Mouse (Mus musculus): ENCODE measurements around the gene Spock1.
"Not testable (repeated sequence)": the region's sequence is repeated elsewhere in the genome, so short reads cannot be mapped to it uniquely, and the experiment has no call there.

Gene Spock1

DNA sequence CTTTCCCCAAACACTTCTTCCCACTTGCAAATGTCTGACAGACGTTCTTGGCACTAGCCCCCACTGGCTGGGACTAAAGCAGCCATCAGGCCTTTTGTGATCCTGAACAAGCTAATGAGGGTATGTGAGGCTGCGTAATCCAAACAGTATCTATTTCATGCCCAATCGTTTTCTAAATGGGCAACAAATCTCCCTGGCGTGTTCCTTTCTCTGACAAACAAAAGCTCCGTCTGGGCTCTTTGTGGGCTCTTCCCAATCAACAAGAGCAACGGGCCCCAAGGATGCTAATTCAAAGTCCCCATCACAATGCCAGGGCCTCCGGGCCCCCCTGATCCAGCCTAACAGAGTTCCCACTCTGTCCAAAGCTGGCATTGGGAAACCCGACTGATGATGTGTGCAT lies 304.9 kb downstream of the Spock1 start:
- DNase-seq (ENCODE audit: low read depth, low spot score): no peak

DNA sequence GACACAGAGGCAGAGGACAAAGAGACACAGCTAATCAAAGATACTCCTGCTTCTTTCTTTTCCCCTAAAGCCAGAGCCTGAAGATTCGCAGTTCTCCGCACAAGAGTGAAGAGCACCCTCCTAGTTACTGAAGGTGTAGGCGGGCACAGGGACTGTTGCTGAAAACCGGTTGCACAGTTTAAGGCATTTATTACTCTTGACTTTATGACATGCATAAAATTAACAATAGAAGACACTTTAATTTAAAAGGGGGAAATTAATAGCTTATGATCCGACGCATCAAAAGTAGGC lies 312.4 kb downstream of the Spock1 start:
- no peak for DNase-seq (ENCODE audit: low read depth, low spot score)

DNA sequence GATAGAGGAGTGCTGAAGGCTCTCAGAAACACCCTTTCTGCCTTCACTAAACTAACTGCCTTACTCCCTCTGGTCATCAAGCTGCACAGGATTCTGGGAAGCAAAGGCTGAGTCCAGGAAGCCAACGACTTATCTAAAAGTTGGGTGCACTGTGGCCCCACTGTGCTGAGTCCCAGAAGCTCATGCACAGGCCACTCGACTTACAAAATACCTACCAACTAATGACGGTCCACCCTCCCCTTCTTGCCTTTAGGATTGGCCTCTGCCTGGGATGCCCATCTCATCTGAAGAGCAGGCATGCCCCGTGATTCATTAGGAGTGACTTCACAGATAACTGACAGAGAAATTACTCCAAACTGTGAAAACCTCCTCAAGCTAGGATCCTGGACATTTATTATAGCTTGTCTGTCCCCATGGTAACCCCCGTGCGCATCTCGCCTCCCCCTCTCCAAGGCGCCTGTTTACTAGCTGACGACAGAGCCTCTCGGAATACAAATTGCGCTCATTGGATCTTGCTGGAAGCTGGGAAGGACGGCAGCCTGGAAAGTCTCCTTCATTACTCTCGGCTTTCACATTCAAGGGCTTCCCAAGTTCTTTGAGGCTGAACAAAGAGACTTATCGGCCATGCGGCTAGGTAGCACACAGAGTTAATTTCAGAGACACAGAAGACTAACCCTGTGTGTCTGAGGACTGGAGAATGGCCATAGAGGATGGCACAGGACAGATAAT lies 312.9 kb downstream of the Spock1 start:
- no peak for DNase-seq (ENCODE audit: low read depth, low spot score)

DNA sequence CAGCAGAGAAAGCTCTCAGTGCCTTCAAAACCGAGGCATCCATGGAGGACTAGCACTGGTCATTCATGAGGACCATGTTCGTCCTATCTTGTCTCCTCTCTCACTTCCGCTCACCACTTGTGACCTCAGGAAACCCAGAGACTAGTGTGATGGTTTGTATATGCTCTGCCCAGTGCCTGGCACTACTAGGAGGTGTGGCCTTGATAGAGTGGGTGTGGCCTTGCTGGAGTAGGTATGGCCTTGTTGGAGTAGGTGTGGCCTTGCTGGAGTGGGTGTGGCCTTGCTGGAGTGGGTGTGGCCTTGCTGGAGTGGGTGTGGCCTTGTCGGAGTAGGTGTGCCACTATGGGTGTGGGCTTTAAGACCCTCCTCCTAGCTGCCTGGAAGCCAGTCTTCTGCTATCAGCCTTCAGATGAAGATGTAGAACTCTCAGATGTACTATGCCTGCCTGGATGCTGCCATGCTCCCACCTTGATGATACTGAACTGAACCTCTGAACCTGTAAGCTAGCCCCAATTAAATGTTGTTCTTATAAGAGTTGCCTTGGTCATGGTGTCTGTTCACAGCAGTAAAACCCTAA lies 318.7 kb downstream of the Spock1 start:
- not testable (repeated sequence) for DNase-seq (ENCODE audit: low read depth, low spot score)

DNA sequence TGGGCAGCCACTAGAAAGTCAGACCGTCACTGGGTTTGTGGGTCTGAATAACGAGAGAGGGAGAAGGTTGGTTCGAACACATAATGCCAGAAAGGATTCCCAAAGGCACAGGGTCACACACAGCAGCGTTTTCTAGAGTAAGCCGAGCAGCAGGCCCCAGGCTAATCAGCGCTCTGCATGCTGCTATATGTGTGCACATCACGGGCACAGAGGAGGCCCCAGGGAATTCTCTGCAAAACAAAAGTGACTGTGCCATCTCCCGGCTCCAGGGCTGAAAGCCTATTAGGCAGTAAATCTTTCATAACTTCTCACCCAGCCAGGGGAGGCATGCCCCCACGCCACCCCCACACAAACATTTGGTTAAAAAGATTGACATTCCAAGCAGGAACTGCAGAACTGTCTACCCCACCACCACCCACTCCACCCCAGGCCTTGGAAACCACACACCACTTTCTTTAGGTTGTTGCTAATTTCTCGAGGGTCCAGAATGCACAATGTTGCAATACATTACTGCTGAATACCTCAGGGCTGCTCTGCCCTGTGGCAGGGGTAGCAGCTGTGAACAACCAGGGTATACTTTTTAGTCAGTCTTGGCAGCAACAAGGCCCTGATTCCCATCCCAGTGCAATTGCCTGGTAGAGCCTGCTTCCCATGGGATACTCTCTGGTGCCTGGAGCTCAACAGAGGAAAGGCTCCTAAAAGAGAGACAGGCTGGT lies 319.4 kb downstream of the Spock1 start:
- DNase-seq (ENCODE audit: low read depth, low spot score): no peak

DNA sequence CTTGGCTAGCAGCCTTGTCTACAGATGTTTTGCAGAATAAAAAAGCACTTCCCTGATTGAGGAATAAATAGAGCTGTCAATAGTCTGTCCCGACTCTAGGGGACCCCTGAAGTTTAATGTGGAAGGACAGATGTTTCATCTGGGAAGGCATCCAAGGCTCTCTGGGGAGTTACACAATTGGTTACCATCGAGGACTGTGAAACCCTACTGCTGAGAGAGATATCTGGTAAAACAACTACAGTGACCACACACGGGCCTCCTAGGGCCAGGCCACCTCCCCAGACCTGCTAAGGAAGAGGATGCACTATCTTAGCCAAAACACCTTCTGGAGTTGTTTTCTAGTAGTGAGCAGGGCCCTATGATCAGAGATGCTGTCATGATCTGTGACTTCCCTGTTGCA lies 323.0 kb downstream of the Spock1 start:
- no peak for DNase-seq (ENCODE audit: low read depth, low spot score)

DNA sequence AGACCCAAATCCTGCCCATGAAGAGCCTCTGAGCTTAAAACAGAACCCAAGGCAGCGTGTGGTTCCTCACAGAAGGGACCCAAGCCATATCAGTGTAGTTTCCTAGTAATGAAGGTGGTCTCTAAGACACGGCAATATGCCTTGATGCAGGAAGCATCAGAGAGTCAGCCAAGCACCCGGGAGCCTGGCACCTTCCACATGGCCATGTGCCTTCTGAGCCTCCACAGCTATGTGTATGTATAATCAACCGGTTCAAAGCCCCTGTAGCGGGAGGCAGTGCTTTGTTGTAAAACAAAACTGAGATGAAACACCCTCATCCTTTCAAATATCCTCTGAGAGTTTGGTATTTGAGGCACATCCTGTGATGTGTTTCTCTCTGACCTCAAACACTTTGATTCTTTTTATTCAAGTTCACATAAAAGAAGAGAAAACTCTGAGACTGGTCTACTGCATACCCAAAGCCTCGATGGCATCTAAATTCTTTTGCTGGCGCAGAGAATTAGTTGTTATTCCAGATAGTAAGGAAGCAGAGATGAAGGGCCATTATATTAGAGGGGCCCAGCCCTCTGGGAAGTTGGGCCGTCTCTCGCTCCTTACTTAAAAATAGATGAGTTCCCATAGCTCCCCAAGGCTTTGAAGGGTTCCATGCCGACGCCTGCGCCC lies 325.7 kb downstream of the Spock1 start:
- DNase-seq (ENCODE audit: low read depth, low spot score): no peak

DNA sequence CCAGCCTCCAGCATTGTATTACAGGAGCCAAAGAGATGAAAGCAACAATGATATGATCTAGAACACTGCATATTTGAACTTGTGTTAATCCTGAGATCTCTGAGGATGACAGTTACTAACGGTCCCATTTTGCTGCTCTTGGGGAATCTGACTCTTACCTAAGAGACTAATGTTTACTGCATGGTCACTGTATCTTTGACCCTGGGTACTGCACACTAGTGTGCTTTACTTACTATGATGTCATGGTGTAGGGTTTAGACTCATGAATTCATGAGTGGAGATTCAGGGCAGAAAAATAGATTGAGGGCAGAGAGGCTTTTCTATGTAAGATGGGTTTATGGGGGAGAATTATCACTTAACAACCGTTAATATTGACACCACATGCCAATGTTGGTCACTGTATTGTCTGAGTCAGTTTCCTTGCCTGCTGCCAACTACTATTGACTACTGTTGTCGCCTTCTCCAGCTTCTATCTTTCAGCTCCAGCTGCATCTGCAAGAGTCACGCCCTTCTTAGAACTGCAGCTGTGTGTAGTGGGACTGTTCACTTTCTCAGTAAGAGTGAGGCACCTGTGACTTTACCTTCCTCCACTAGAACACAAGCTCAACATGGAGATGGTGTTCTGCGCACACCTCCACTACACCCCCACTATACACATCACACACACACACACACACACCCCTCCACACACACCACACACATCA lies 330.4 kb downstream of the Spock1 start:
- no peak for DNase-seq (ENCODE audit: low read depth, low spot score)

DNA sequence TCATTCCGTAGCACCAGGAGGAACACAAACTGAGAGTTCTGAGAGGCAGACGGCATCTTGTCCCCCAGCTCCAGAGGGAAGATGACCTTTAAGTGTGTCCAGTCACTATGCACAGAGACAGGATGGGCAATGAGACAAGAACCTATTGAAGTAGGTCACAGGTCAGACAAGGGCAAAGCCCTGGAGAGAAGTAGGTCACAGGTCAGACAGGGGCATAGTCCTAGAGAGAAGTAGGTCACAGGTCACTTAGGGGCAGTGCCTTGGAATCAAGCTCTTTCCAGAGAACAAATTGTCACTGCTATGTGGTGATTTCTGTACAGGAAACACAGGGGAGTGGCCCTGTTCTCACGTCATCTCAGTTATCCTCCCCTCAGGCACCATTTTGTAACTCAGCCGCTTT lies 334.6 kb downstream of the Spock1 start:
- no peak for DNase-seq (ENCODE audit: low read depth, low spot score)

DNA sequence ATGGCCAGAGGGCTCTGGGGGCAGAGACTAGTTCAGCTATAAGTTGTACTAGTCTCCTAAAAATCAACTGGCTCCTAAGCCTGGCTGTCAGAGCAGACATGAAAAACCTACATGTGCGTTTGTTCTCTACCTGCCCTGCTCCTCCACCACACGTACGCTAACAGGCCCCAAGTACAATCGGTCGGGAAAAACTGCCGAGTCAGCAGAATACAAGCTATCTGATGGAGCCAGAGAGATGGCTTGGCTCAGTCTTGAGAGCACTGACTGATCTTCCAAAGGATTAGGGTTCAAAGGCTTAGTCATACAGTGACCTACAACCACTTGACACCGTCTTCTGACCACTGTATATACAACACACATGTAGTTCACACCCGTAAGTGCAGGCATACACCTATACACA lies 339.7 kb downstream of the Spock1 start:
- DNase-seq (ENCODE audit: low read depth, low spot score): no peak

DNA sequence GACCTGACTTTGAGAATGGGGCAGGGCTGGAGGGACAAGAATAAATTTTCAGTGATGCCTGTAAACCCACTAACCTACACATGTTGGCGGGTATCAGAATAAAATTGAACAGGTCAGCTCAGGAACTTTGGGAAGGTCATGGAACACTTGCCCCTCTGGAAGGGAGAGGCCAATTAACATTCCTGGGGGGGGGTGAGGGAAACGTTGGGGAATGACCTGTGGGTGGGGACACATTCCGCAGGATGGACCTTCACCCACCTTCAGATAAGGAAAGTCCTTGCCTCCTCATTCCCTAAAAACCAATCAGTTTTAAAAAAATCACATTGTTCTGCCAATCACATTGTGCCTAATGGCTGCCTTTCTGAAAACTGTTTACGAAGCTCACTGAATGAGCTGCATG lies 352.9 kb downstream of the Spock1 start:
- DNase-seq (ENCODE audit: low read depth, low spot score): no peak

DNA sequence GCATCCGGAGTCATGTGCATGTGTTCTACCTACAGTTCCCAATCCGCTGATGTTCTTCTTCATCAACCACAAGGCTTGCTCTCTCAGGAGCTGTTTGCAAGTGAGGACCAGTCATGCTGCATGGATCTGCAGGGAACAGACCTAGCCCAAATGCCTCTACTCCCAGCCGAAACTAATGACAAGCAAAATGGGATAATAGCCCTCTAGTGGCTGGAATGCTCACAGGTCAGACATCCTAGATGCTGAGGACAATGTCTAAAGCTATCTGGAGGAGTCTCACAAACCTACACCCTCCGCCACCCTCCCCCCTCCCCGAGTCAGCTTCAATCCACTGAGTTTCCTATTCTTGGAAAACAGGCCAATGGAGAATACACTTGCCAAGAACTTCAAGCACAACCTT lies 358.4 kb downstream of the Spock1 start:
- no peak for DNase-seq (ENCODE audit: low read depth, low spot score)

DNA sequence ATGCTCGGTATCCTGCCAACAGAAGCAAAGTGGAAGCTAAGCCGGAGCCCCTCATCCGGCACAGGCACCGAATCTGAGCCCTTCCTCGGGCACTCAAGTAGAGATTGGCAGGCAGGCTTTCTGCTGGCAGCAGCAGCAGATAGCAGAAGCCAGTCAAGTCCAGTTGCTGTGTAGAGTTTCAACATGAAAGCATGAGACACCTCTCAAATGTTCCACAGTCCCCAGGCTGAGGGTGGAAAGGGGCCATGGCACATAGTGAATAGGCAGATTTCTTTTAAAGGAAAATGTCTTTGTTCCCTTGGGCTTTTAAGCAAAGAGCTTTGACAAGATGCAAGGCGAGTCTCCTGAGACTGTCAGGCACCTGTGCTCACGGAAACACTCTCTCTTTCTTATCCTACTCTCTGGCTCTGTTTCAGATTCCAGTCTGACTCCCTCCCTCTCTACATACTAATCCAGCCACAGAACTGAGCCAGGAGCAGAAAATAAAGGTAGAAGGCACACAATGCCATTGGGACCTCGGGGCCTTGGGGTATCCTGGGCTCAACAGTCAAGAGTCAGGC lies 371.1 kb downstream of the Spock1 start:
- no peak for DNase-seq (ENCODE audit: low read depth, low spot score)

DNA sequence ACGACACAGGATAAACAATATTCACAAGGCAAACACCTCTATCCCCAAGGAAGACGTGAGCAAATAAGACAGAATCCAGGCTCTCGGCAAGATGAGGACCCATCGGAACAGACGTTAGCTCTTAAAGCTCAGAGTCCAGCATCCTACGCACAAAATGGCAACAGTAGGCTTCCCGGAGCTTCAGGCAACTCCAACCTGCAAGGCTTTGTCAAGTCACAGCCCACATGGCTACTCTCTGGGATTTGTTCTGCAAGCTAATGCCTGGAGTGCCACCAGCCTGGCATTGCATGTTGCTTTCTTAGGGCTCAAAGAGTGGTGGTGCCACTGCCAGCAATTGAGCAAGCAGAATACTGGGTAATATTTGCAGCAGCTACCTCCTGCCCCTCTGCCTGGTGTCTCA lies 373.8 kb downstream of the Spock1 start:
- no peak for DNase-seq (ENCODE audit: low read depth, low spot score)

DNA sequence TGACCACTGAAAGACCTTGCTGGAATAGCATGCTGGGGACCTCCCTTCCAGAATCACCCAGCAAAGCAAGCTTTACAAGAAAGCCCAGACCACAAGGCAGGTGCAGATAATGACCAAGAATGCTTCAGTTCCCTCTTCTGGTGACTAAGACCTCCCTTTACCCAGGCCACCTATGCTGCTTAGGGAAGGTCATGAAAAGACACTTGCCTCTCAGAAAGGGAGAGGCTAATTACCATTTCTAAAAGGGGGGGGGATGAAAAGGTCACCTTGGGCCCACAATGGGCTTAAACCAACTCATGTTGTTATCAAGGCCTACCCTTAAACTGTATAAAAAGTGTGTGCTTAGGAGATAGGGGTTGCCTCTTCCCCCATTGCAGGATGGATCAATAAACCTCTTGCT lies 382.2 kb downstream of the Spock1 start:
- no peak for DNase-seq (ENCODE audit: low read depth, low spot score)

DNA sequence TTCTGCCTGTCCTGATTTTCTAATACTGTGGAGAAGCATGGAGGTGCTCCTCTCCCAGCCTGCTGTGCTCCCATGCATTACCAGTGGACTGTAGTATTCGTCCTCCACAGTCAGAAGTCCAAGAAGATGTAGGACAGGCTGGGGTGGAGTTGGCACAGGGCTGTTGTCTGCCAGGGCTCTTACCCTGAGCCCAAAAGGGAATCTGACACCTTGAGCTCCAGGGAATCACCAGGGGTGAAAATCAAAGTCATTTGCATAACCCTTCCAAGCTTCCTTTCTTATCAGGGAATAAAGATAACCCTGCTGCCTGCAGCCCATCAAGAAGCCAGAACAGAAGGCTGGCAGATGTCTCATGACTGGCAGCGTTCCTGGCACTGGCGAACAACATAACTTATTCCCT lies 383.6 kb downstream of the Spock1 start:
- no peak for DNase-seq (ENCODE audit: low read depth, low spot score)

DNA sequence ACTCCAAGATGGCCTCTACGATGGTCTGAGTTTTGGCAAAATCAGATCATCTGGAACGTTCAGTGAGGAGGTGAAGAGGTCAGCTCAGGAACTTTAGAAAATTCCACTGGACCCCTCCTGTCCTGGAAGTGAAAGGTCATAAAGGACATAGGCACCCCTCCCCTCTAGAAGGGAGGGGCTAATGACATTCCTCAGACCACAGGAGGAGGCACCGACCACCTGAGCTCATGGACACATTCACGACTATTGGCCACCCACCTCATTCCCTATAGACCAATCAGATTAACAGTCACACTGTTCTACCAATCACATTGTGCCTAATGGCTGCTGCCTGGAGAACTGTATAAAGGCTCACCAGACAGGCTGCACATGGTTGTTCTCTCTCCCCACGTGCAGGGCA lies 384.8 kb downstream of the Spock1 start:
- no peak for DNase-seq (ENCODE audit: low read depth, low spot score)

DNA sequence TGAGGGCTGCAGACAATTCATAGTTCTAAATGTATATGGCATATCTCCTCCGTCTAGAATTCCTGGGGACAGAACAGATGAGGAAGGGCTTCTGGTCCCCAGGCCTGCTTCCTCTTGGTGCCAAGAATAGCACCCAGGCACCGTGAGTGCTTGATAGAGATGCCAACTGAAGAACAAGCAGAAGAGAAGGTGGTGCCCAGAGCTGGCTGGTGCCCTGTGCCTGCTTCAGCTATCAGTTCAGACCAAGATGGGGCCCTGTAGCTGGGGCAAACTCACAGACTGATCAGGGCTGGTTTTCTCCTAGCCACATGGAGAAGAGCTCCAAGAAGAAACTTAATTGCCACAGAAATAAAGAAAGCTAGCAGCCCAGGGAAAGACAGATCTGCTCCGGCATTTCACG lies 385.8 kb downstream of the Spock1 start:
- no peak for DNase-seq (ENCODE audit: low read depth, low spot score)

DNA sequence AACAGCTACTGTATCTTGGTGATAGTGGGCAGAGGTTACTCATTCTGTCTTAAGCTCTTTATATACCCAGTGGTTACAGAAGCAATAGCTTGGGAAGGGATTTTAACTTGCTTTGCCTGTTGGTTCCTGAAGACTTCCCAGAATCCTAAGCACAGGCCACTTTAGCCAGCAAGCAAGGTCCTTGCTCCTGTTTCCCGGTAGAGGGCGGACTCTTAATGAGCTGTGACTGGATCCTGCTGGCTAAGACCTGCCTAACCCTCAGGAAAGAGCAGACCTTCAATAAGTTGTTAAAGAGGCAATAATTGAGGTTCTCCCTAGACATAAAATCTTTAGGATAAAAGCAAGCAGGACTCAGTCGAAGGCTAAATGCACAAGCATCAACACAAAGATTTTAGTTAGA lies 387.0 kb downstream of the Spock1 start:
- no peak for DNase-seq (ENCODE audit: low read depth, low spot score)

DNA sequence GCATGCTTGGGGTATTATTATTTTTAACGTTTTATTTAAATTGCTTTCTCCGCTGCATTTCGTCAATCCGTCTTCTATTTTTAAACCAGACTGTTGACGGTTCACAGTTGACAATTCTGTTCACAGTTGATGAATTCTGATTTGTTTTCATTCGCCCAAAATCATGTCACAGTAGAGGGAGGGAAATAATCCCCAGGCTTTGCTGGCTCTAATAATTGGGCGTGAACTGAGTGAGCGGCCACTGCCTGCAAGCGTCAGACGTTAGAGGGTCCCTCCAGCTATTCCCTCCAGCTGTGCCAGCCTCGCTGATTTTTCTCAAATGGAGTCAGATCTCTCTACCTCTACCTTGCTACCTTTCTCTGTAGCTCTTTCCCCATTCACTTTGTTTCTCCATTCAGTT lies 388.3 kb downstream of the Spock1 start:
- no peak for DNase-seq (ENCODE audit: low read depth, low spot score)

DNA sequence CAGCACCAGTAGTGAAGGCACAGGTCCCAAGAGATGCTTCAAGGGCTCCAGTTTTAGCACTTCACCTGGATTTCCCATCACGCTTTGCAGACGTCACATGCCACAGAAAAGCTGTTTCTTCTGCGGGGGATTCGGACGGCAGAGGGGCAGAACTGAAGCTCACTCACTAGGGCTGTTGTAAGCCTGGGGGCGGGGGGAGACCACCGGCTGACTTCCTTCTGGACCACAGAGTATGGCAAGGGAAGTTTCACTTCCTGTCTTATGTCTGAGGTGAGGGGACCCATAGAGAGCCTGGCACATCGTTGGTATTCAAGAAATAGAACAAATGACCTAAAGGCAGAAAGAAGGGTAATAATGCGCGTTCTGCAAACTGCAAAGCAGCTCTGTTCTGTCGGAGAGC lies 392.4 kb downstream of the Spock1 start:
- no peak for DNase-seq (ENCODE audit: low read depth, low spot score)

DNA sequence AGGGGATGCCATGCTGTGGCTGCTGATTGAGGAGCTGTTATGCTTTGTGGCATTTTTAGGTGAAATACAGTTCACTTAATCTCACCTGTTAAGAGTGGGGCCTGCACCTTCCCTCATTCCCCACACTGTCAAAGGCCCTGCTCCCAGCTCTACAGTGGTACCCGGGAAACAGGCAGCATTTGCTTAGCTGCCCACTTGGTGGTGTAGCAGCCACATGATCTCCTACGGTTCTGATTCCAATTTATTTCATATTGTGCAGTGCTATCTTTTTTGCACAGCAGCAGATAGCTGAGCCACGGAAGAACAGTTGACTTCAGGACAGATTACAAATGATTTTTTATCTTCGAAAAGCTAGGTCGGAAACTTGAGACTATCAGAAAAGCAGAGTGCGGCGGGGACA lies 406.6 kb downstream of the Spock1 start:
- no peak for DNase-seq (ENCODE audit: low read depth, low spot score)

All from A20 (cell line).